Mouse (Mus musculus): ENCODE data around the gene Gid8. TPM values are rescaled to one million over a fixed set of nuclear protein-coding genes. Genes with fewer than 3 reads are reported as not detected.

Gene Gid8
- 10 to 100 TPM; 56.0 to 64.6 TPM for total RNA-seq (2023)

GRCm38 (mm10) chr2:180709923-180710272 is at the start of gene Gid8, which contains the start of gene Dido1:
Gid8 (plus strand) TSS chr2:180710117.
Dido1 (minus strand) TSS chr2:180709999.

GRCm38 (mm10) chr2:180724585-180725413 is 14.9 kb downstream of the Gid8 start, which contains the start of gene Slc17a9:
Slc17a9 (plus strand) TSS chr2:180725263.

Other genes starting within 250 kb of the Gid8 start
- not detected for gene Ntsr1, start 210.1 kb upstream of the Gid8 start, total RNA-seq (2023)
- 10 to 100 TPM; 19.4 to 19.5 TPM for gene Mrgbp, start 128.8 kb upstream of the Gid8 start, total RNA-seq (2023)
- gene Ogfr, start 120.9 kb upstream of the Gid8 start, total RNA-seq (2023), result 10 to 100 TPM; 42.5 to 50.0 TPM
- gene Col9a3, start 112.3 kb upstream of the Gid8 start, total RNA-seq (2023), result 1 to 10 TPM in 1 of 2 experiments, under 1 TPM in 1; 0.66 to 1.1 TPM
- not detected for gene Tcfl5, start 67.4 kb upstream of the Gid8 start, total RNA-seq (2023)
- gene Dido1, start 118 bp upstream of the Gid8 start, total RNA-seq (2023), result 10 to 100 TPM; 48.5 to 51.5 TPM
- 10 to 100 TPM; 20.8 to 23.0 TPM for gene Slc17a9, start 15.1 kb downstream of the Gid8 start, total RNA-seq (2023)
- gene Bhlhe23, start 66.8 kb downstream of the Gid8 start, total RNA-seq (2023), result not detected
- 10 to 100 TPM; 43.5 to 48.3 TPM for gene Ythdf1, start 210.8 kb downstream of the Gid8 start, total RNA-seq (2023)
- not detected for gene Birc7, start 218.9 kb downstream of the Gid8 start, total RNA-seq (2023)
- not detected for gene Nkain4, start 244.6 kb downstream of the Gid8 start, total RNA-seq (2023)

Measured in neutrophil, adult 83 days (primary cell).